Mouse (Mus musculus) ovary, postnatal 10 days (tissue): Measurements from ENCODE around the gene Smchd1.

ENCODE experiments used
- DNase-seq: peaks from one replicate; pipeline ENCODE4 v3.0.0; 2022; ENCODE audit warnings: low spot score

Gene Smchd1

DNA sequence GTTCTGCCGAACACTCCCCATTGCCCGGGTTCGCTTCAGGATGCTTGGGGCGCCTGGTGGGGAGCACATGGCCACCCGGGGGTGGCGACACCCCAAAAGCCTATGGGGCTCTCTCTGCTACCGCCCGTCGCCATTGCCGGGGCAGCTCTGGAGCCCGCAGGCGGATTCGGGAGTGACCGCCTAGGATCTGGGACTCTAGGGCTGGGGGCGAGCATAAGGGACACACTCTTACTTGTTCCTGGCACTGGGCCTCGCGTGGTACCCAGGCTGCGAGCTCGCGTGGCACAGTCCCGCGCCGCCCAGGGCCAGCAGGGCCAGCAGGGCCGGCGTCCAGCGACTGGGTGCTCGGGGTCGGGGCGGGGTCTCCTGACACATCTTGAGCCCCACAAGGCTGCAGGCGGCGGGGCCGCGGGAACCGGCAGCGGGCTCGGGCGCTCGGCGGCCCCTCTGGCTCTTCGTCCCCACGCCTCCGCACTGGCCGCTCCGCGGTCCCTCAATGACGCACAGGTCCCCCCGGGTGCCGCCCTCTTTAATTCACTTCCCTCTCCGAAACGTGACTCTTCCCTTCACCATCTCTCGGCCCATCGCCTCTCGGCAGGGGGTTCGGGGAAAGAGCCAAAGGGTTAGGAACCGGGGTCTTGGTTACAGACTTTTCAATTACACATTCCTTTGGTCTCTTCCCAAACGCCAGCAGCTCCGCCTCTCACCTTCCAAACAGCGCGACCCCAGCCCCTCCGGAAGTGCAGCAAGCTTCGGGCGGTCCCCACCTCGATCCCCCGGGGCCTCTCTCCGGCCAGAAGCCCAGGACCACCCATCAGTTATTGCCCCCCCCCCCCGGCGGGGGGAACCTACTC, 164.4 kb downstream of the Smchd1 start:
- DNase-seq: peak; percentile 27

GRCm38 (mm10) chr17:71309711-71310485, 165.2 kb downstream of the Smchd1 start:
- DNase-seq: no peak

- DNase-seq: no peak
These were observed 166.0 kb downstream of the Smchd1 start for GRCm38 (mm10) chr17:71309141-71309540.

GRCm38 (mm10) chr17:71308296-71308695, 166.8 kb downstream of the Smchd1 start:
- no peak for DNase-seq

DNA sequence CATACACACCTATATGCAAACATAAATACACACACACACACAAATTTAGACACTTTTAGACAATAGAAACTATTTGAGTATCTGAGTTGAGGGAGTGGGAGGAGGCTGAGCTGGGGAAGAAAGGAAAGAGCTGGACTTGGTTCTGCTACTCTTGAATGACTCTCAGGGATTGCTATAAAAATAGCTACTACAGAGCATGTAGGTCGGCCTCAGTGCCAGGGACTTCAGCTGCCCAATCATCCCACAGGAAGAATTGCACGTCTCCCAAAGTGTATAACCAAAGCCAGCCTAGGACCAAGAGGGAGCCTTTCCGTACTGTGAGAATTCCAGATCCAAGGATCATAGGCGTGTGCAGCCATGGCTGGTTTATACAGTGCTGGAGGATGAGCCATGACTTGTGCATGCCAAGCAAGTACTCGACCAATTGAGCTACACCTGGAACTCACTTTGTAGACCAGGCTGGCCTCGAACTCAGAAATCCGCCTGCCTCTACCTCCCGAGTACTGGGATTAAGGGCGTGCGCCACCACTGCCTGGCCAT, 167.8 kb downstream of the Smchd1 start:
- no peak for DNase-seq

- no peak for DNase-seq
These were observed 168.4 kb downstream of the Smchd1 start for GRCm38 (mm10) chr17:71306716-71307115.

DNA sequence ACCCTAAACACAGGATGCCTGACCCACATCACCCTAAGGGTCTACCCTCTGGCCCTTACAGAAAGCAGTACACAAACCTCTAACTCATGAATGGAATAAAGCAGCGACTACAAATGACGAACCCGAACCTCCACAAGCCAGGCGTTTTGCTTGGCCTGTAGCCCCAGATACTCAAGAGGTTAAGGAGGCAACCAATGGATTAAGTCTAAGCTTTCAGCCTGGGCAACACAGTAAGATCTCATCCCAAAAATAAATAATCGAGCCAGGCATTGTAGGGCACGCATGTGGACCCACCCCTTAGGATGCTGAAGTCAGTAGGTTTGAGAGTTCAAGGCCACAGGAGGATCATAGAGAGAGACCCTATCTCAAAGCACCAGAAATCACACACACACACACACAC, 169.1 kb downstream of the Smchd1 start:
- DNase-seq: no peak

GRCm38 (mm10) chr17:71303444-71303843, 171.7 kb downstream of the Smchd1 start:
- no peak for DNase-seq

DNA sequence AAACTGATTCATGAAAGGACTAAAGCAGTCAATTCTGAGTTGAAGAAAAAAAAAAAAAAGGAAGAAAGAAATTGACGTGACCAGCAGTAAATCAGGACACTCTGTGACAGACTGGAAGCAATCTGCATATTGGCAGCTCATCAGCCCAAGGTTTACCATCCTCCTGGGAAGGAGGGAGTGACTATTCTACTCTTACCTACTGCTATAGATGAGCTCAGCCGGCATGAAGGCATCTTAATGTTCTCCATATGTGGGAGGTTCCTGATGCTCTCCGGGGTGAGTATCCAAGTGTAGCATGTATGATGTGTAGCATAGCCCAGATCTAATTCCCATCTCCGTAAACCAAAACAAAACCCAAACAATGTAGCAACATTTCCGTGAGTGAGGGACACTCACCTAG, 173.7 kb downstream of the Smchd1 start:
- no peak for DNase-seq

DNA sequence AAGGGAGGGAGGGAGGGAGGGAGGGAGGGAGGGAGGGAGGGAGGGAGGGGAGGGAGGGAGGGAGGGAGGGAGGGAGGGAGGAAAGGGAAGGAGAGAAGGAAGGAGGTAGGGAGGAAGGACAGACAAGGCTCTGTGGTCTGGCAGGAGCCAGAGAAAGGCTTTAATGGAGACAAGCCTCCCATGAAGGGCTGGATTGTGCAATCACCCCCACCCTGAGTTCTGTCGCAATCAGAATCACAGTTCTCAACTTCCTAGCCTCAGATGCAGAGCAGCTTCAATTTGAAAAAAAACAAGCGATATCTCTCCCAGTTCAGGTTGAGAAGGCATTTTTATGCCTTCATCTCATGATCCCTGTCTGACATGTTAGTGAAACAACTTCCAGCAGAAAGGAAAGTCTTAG, 174.8 kb downstream of the Smchd1 start:
- DNase-seq: no peak

GRCm38 (mm10) chr17:71299879-71300278, 175.3 kb downstream of the Smchd1 start:
- DNase-seq: no peak

- DNase-seq: no peak
These were observed 180.6 kb downstream of the Smchd1 start for GRCm38 (mm10) chr17:71294570-71294969.
